In the genomic region with DNA sequence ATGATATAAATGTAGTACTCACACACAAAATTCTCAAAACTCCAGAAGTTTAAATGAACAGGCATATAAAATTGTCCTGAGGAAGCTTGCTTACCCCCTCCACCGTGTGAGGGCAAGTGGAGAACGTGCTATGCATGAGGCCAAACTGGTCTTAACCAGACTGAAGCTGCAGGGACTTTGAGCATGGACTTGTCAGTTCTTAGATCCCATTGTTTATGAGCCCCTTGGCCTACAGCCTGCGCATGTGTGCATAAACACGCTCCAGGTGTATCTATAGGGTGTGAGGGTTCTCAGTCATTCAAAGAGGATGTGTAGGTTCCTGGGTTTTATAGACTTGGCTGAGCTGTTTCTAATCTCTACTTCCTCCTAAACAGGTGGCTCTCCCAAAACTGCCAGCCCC, we compare ENCODE assay signal across 20 mouse cellular contexts. TPM values are rescaled to one million over a fixed set of nuclear protein-coding genes. Genes with fewer than 3 reads are reported as not detected.
DNase-seq lines count a peak whose midpoint lies in the region; ATAC-seq and TF ChIP-seq lines count a peak whose summit lies in the region.
"Had no signal": no experiment of that assay in that cellular context is flagged by ENCODE, and none has a peak within 500 bp of the region (broad histone marks: within the 10 kb centered on the region; RNA-seq: fewer than 3 reads in every experiment).

No protein-coding gene starts in this region.

- peak; percentile 58; the same call in 1 of the 2 replicates for ATAC-seq in heart, embryonic 16.5 days (replicated peaks; ENCODE audit: extremely low read depth, insufficient read depth, low FRiP score)
- ATAC-seq: activated CD4-positive, CD25-positive, alpha-beta regulatory T cell, adult 4 months; forebrain, embryonic 15.5 days had no signal

- no peaks in the 10 kb centered on the region for H3K27me3 ChIP-seq in heart, embryonic 16.5 days (ENCODE audit: control insufficient read depth, insufficient read depth, low read length)
- H3K27me3 ChIP-seq in thymus, adult 2 months (ENCODE audit: control insufficient read depth, insufficient read depth, low read length), result no peaks in the 10 kb centered on the region
- H3K27me3 ChIP-seq: CH12.LX; embryonic facial prominence, embryonic 13.5 days; forebrain, embryonic 15.5 days; hindbrain, embryonic 15.5 days had no signal

- TF ChIP-seq CTCF in thymus, adult 2 months (IDR thresholded peaks at IDR 0.05; ENCODE audit: borderline replicate concordance, control insufficient read depth, extremely low read depth, insufficient read depth, low read length, poor library complexity), result no peak

- H3K4me2 ChIP-seq in heart, embryonic 16.5 days (ENCODE audit: low read depth, low read length), result no peak overlapping the region
- H3K4me2 ChIP-seq: embryonic facial prominence, embryonic 13.5 days; forebrain, embryonic 15.5 days; heart, embryonic 12.5 days; hindbrain, embryonic 15.5 days had no signal

- H3K4me1 ChIP-seq in heart, embryonic 16.5 days (ENCODE audit: control insufficient read depth, insufficient read depth, low read length), result no peaks in the 10 kb centered on the region
- peaks cover 34% of the 10 kb centered on the region for H3K4me1 ChIP-seq in thymus, adult 2 months (replicated peaks; ENCODE audit: control insufficient read depth, insufficient read depth, low read length)
- H3K4me1 ChIP-seq: heart, embryonic 12.5 days had no signal

- no peak for DNase-seq in heart, adult 9 months (ENCODE audit: low spot score in 2 of 2)
- no peak for DNase-seq in thymus, adult 2 months
- DNase-seq in thymus, adult 18-20 months, result no peak
- peak; percentile 18 for DNase-seq in R1 (ENCODE audit: low read depth, low spot score)
- DNase-seq in kidney, postnatal 36 days, result no peak
- no peak for DNase-seq in gastrocnemius, adult 18-20 months (ENCODE audit: low spot score)
- DNase-seq: adrenal gland, postnatal 14 days; cerebellum, adult 18-20 months; cerebellum, adult 9-11 months; cerebellum, postnatal 36 days; gastrocnemius, postnatal 14 days; heart, adult 2 months; heart, postnatal 36 days had no signal

- no peak overlapping the region for H3K9ac ChIP-seq in heart, embryonic 16.5 days (ENCODE audit: low read length)
- H3K9ac ChIP-seq: embryonic facial prominence, embryonic 13.5 days; forebrain, embryonic 15.5 days; heart, embryonic 12.5 days; hindbrain, embryonic 15.5 days had no signal

- H3K9me3 ChIP-seq in heart, embryonic 16.5 days (replicated peaks; ENCODE audit: control insufficient read depth, low read length), result no peaks in the 10 kb centered on the region
- H3K9me3 ChIP-seq: embryonic facial prominence, embryonic 13.5 days; forebrain, embryonic 15.5 days; heart, embryonic 12.5 days; hindbrain, embryonic 15.5 days had no signal

- H3K4me3 ChIP-seq in heart, embryonic 16.5 days (ENCODE audit: low read length), result no peak overlapping the region
- H3K4me3 ChIP-seq in thymus, adult 2 months (ENCODE audit: control insufficient read depth, insufficient read depth, low read length), result no peak overlapping the region
- H3K4me3 ChIP-seq: embryonic facial prominence, embryonic 13.5 days; forebrain, embryonic 15.5 days; heart, adult 2 months; heart, embryonic 12.5 days; hindbrain, embryonic 15.5 days had no signal

- no peak for TF ChIP-seq POLR2A in thymus, adult 2 months (IDR thresholded peaks at IDR 0.05; ENCODE audit: control insufficient read depth, extremely low read depth, insufficient read depth, low read length, poor library complexity)

- H3K27ac ChIP-seq in heart, embryonic 16.5 days (ENCODE audit: low read length), result no peak overlapping the region
- peak overlapping the region; percentile 54; the same call in 1 of the 2 replicates for H3K27ac ChIP-seq in thymus, adult 2 months (ENCODE audit: control insufficient read depth, insufficient read depth, low read length)
- H3K27ac ChIP-seq: embryonic facial prominence, embryonic 13.5 days; heart, adult 2 months; hindbrain, embryonic 15.5 days had no signal

- 62% methylated on average over 4 of the region's 4 CpGs for WGBS in heart, embryonic 16.5 days
- 14% methylated on average over 4 of the region's 4 CpGs for WGBS in thymus, adult 2 months

- no peaks in the 10 kb centered on the region for H3K36me3 ChIP-seq in heart, embryonic 16.5 days (ENCODE audit: control insufficient read depth, insufficient read depth)
- peaks cover 3% of the 10 kb centered on the region; the same call in 1 of the 2 replicates for H3K36me3 ChIP-seq in thymus, adult 2 months (ENCODE audit: control insufficient read depth, insufficient read depth, low read length)
- H3K36me3 ChIP-seq: embryonic facial prominence, embryonic 13.5 days; heart, embryonic 12.5 days had no signal

RNA-seq across cellular contexts. Expression of a gene that starts 31.1 kb away (rescaled TPM):
- polyA plus RNA-seq in heart, embryonic 16.5 days (2015; fragmentation: Nextera tagmentation; extraction: Ambion mirVana), result 3.4 and 7.0 TPM in 2 replicates
- polyA plus RNA-seq in thymus, adult 2 months (2012; rRNA removed), result 299 and 344 TPM in 2 replicates
- not detected for total RNA-seq in gastrocnemius, adult 18-20 months (2021)

Comparison
In these comparisons a context has a peak if more than half of its experiments do, and no peak if none do; other contexts are left out.
1. RNA of a gene that starts 31.1 kb away (polyA plus RNA-seq): 299 to 344 TPM in thymus, adult 2 months; 3.4 to 7.0 TPM in heart, embryonic 16.5 days; every median in the first group is over 10 times any median in the second.